Mouse (Mus musculus): Measurements from ENCODE around the gene Gm6034. TPM values are rescaled to one million over a fixed set of nuclear protein-coding genes. Genes with fewer than 3 reads are reported as not detected.
"Not testable (repeated sequence)": the region's sequence is repeated elsewhere in the genome, so short reads cannot be mapped to it uniquely, and the experiment has no call there.

The Gm6034 gene
- 0.15 TPM in 1 of 2 replicates, not detected in the other for polyA plus RNA-seq (2015; fragmentation: Nextera tagmentation; extraction: Ambion mirVana)

- under 1% methylated on average over 12 of the region's 12 CpGs for WGBS
- peak within 1 kb of the TSS; percentile 77 for H3K4me2 ChIP-seq (ENCODE audit: low read depth, low read length)
- H3K9me3 ChIP-seq (replicated peaks; ENCODE audit: control insufficient read depth, low read length); H3K27me3 ChIP-seq (ENCODE audit: control insufficient read depth, insufficient read depth, low read length); H3K36me3 ChIP-seq (ENCODE audit: control insufficient read depth, insufficient read depth, low read length); H3K4me1 ChIP-seq (ENCODE audit: control insufficient read depth, insufficient read depth, low read length): not testable (repeated sequence)
- H3K27ac ChIP-seq (ENCODE audit: low read length) = peak within 1 kb of the TSS; percentile 60
- peak within 1 kb of the TSS; percentile 51 for H3K4me3 ChIP-seq (replicated peaks; ENCODE audit: low read length)
- ATAC-seq (ENCODE audit: insufficient read depth, low FRiP score) = peak; percentile 97
- peak within 1 kb of the TSS; percentile 71 for H3K9ac ChIP-seq (ENCODE audit: low read length)
These were observed at the start of gene Gm6034, which contains the start of gene H2-T22 for GRCm38 (mm10) chr17:36042610-36043169. TSS of gene Gm6034 (plus strand) at chr17:36042961. TSS of gene H2-T22 (minus strand) at chr17:36042747.

- peak overlapping the region; percentile 73 for H3K4me3 ChIP-seq (replicated peaks; ENCODE audit: low read length)
- 8% methylated on average over 17 of the region's 17 CpGs for WGBS
- H3K27me3 ChIP-seq (ENCODE audit: control insufficient read depth, insufficient read depth, low read length) = no peaks in the 10 kb centered on the region
These were observed 49.1 kb upstream of the Gm6034 start for GRCm38 (mm10) chr17:35993675-35994074.

GRCm38 (mm10) chr17:35994175-35994878, 48.4 kb upstream of the Gm6034 start:
- WGBS = 2% methylated on average over 31 of the region's 31 CpGs
- peaks cover 24% of the 10 kb centered on the region for H3K4me1 ChIP-seq (ENCODE audit: control insufficient read depth, insufficient read depth, low read length)
- H3K4me3 ChIP-seq (replicated peaks; ENCODE audit: low read length) = peak overlapping the region; percentile 73
- H3K36me3 ChIP-seq (ENCODE audit: control insufficient read depth, insufficient read depth, low read length) = no peaks in the 10 kb centered on the region
- H3K27me3 ChIP-seq (ENCODE audit: control insufficient read depth, insufficient read depth, low read length) = no peaks in the 10 kb centered on the region
- peak overlapping the region; percentile 71 for H3K9ac ChIP-seq (ENCODE audit: low read length)
- H3K27ac ChIP-seq (ENCODE audit: low read length) = peak overlapping the region; percentile 78
- peak overlapping the region; percentile 75 for H3K4me2 ChIP-seq (ENCODE audit: low read depth, low read length)
- peak; percentile 62 for ATAC-seq (ENCODE audit: insufficient read depth, low FRiP score)
- H3K9me3 ChIP-seq (replicated peaks; ENCODE audit: control insufficient read depth, low read length) = no peaks in the 10 kb centered on the region

More at GRCm38 (mm10) chr17:35993675-35994074, 49.1 kb upstream of the Gm6034 start:
- H3K4me2 ChIP-seq (ENCODE audit: low read depth, low read length) = peak overlapping the region; percentile 75
- H3K4me1 ChIP-seq (ENCODE audit: control insufficient read depth, insufficient read depth, low read length) = peaks cover 24% of the 10 kb centered on the region
- no peak overlapping the region for H3K27ac ChIP-seq (ENCODE audit: low read length)
- peak overlapping the region; percentile 21; the same call in 1 of the 2 replicates for H3K9ac ChIP-seq (ENCODE audit: low read length)
- no peaks in the 10 kb centered on the region for H3K9me3 ChIP-seq (replicated peaks; ENCODE audit: control insufficient read depth, low read length)
- ATAC-seq (ENCODE audit: insufficient read depth, low FRiP score) = peak; percentile 71
- H3K36me3 ChIP-seq (ENCODE audit: control insufficient read depth, insufficient read depth, low read length) = peaks cover under 1% of the 10 kb centered on the region; the same call in 1 of the 2 replicates

- 1% methylated on average over 14 of the region's 14 CpGs for WGBS
- Histone ChIP-seq H3K27me3 (ENCODE audit: control insufficient read depth, insufficient read depth, low read length) (no peaks in the 10 kb centered on the region), H3K4me3 (replicated peaks; ENCODE audit: low read length) (peak overlapping the region; percentile 73), H3K9me3 (replicated peaks; ENCODE audit: control insufficient read depth, low read length) (no peaks in the 10 kb centered on the region), H3K4me1 (ENCODE audit: control insufficient read depth, insufficient read depth, low read length) (peaks cover 24% of the 10 kb centered on the region), H3K9ac (ENCODE audit: low read length) (peak overlapping the region; percentile 71), H3K4me2 (ENCODE audit: low read depth, low read length) (peak overlapping the region; percentile 75), H3K27ac (ENCODE audit: low read length) (no peak overlapping the region), H3K36me3 (ENCODE audit: control insufficient read depth, insufficient read depth, low read length) (no peaks in the 10 kb centered on the region)
- ATAC-seq (ENCODE audit: insufficient read depth, low FRiP score) = no peak
These were observed 47.9 kb upstream of the Gm6034 start for GRCm38 (mm10) chr17:35994879-35995240.

GRCm38 (mm10) chr17:35996949-35997348, 45.8 kb upstream of the Gm6034 start:
- Histone ChIP-seq H3K4me3 (replicated peaks; ENCODE audit: low read length) (no peak overlapping the region), H3K9me3 (replicated peaks; ENCODE audit: control insufficient read depth, low read length) (no peaks in the 10 kb centered on the region), H3K36me3 (ENCODE audit: control insufficient read depth, insufficient read depth, low read length) (no peaks in the 10 kb centered on the region), H3K27me3 (ENCODE audit: control insufficient read depth, insufficient read depth, low read length) (no peaks in the 10 kb centered on the region), H3K4me1 (ENCODE audit: control insufficient read depth, insufficient read depth, low read length) (peaks cover 22% of the 10 kb centered on the region), H3K27ac (ENCODE audit: low read length) (no peak overlapping the region), H3K4me2 (ENCODE audit: low read depth, low read length) (no peak overlapping the region), H3K9ac (ENCODE audit: low read length) (0 out of 2 replicates have a peak overlapping the region, but pooled peaks have one; percentile 23)
- WGBS = 2% methylated on average over 11 of the region's 11 CpGs
- ATAC-seq (ENCODE audit: insufficient read depth, low FRiP score) = peak; percentile 63

- H3K27ac ChIP-seq (ENCODE audit: low read length) = 0 out of 2 replicates have a peak overlapping the region, but pooled peaks have one; percentile 22
- WGBS = 53% methylated on average over 12 of the region's 12 CpGs
- no peak for ATAC-seq (ENCODE audit: insufficient read depth, low FRiP score)
These were observed 44.8 kb upstream of the Gm6034 start for GRCm38 (mm10) chr17:35997713-35998510.

GRCm38 (mm10) chr17:35998545-35999305, 44.0 kb upstream of the Gm6034 start:
- no peaks in the 10 kb centered on the region for H3K27me3 ChIP-seq (ENCODE audit: control insufficient read depth, insufficient read depth, low read length)
- whole genome bisulfite sequencing = 84% methylated on average over 6 of the region's 6 CpGs
- no peak for ATAC-seq (ENCODE audit: insufficient read depth, low FRiP score)
- no peak overlapping the region for H3K9ac ChIP-seq (ENCODE audit: low read length)
- no peak overlapping the region; the same call in 1 of the 2 replicates for H3K4me2 ChIP-seq (ENCODE audit: low read depth, low read length)
- H3K9me3 ChIP-seq (replicated peaks; ENCODE audit: control insufficient read depth, low read length) = no peaks in the 10 kb centered on the region
- no peak overlapping the region for H3K27ac ChIP-seq (ENCODE audit: low read length)
- H3K4me3 ChIP-seq (replicated peaks; ENCODE audit: low read length) = no peak overlapping the region
- H3K36me3 ChIP-seq (ENCODE audit: control insufficient read depth, insufficient read depth, low read length) = no peaks in the 10 kb centered on the region
- peaks cover 12% of the 10 kb centered on the region for H3K4me1 ChIP-seq (ENCODE audit: control insufficient read depth, insufficient read depth, low read length)

More at GRCm38 (mm10) chr17:35997713-35998510, 44.8 kb upstream of the Gm6034 start:
- Histone ChIP-seq H3K4me3 (replicated peaks; ENCODE audit: low read length) (no peak overlapping the region), H3K36me3 (ENCODE audit: control insufficient read depth, insufficient read depth, low read length) (no peaks in the 10 kb centered on the region), H3K4me2 (ENCODE audit: low read depth, low read length) (peak overlapping the region; percentile 31; the same call in 1 of the 2 replicates), H3K9me3 (replicated peaks; ENCODE audit: control insufficient read depth, low read length) (no peaks in the 10 kb centered on the region), H3K9ac (ENCODE audit: low read length) (no peak overlapping the region), H3K4me1 (ENCODE audit: control insufficient read depth, insufficient read depth, low read length) (peaks cover 16% of the 10 kb centered on the region), H3K27me3 (ENCODE audit: control insufficient read depth, insufficient read depth, low read length) (no peaks in the 10 kb centered on the region)

GRCm38 (mm10) chr17:35999356-35999755, 43.4 kb upstream of the Gm6034 start:
- Histone ChIP-seq H3K4me1 (ENCODE audit: control insufficient read depth, insufficient read depth, low read length) (peaks cover 12% of the 10 kb centered on the region), H3K9ac (ENCODE audit: low read length) (no peak overlapping the region), H3K27ac (ENCODE audit: low read length) (no peak overlapping the region), H3K36me3 (ENCODE audit: control insufficient read depth, insufficient read depth, low read length) (no peaks in the 10 kb centered on the region), H3K4me3 (replicated peaks; ENCODE audit: low read length) (no peak overlapping the region), H3K9me3 (replicated peaks; ENCODE audit: control insufficient read depth, low read length) (no peaks in the 10 kb centered on the region), H3K27me3 (ENCODE audit: control insufficient read depth, insufficient read depth, low read length) (no peaks in the 10 kb centered on the region), H3K4me2 (ENCODE audit: low read depth, low read length) (no peak overlapping the region)
- ATAC-seq (ENCODE audit: insufficient read depth, low FRiP score) = no peak
- 78% methylated on average over 7 of the region's 7 CpGs for WGBS

All from stomach, embryonic 16.5 days (tissue).